Mouse (Mus musculus) frontal cortex, adult (tissue): ENCODE measurements around the gene 2200002J24Rik.
A peak's percentile ranks its signal among the peaks of the same experiment; 100 is the strongest.
"Not testable (repeated sequence)": the region's sequence is repeated elsewhere in the genome, so short reads cannot be mapped to it uniquely, and the experiment has no call there.

Experiments
- ATAC-seq: cut with Nextera tagmentation; 2 replicates; pipeline ENCODE4 v1.9.2; 2017; ENCODE audit warnings: mild to moderate bottlenecking, moderate library complexity, mixed read lengths; ENCODE audit not compliant: low TSS enrichment

Gene 2200002J24Rik

DNA sequence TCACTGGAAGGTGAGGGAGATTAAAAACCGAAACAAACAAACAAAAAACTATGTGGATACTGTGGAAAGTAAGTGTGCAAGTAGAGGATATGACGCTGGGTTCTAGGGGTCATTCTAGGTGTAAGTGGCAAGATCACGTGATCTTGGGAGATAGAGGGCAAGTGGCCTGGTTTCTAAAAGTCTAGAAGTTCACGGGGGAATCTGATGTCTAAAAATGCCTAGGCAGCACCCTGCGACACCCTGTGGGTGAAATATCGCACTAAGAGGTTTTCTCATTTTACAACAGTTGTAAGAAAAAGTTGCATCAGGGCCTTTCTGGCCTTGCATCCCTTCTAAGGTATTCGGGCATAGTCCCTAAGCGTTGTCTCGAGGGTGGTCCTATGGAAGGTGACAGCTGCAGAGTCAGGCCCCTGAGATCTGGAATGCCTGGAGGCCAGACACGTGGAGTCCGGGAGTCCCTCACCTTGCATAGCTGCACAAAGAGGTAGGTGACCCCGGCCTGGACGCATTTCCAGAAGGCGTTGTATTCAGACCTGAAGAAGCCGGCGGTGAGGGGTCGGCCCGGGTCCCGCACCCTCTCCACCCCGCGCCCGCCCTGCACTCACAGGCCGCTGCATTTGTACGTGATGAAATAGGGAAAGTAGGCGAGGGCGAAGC, 30.1 kb downstream of the 2200002J24Rik start:
- peak; percentile 26; the same call in 1 of the 2 replicates for ATAC-seq

DNA sequence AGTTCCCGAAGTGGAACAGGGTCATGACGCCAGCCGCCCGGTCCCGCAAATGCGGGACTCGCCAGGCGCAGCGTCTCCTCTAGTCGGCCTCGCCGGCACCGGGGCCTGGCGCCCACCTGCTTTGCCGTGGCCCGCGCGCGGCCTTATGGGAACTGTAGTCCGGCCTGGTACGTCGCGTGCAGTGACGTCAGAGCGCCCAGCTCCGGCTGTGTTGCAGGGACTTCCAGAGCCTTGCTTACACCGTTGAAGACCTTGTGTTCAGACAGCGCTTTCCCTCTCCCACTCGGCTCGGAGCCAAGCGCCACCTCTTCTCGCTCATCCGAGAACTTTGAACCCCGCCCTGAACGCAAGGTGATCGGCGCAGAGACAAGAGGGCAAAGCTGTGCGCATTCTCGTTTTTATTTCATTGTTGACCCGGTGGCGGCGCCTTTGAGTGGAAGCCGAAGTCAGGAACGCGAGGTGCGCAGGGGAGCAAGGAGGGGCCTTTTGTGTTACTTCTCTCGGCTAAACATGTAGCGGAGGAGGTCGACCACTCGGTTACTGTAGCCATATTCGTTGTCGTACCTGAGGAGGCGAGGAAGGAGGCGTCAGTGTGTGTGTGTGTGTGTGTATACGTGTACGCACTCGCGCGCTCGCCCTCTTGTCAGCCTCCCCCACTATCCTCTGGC, 30.8 kb downstream of the 2200002J24Rik start, which contains the start of gene Tmem147:
Tmem147 (minus strand) TSS at position 145 of the 668 bp plus-strand sequence.
- ATAC-seq, result peak; percentile 94

DNA sequence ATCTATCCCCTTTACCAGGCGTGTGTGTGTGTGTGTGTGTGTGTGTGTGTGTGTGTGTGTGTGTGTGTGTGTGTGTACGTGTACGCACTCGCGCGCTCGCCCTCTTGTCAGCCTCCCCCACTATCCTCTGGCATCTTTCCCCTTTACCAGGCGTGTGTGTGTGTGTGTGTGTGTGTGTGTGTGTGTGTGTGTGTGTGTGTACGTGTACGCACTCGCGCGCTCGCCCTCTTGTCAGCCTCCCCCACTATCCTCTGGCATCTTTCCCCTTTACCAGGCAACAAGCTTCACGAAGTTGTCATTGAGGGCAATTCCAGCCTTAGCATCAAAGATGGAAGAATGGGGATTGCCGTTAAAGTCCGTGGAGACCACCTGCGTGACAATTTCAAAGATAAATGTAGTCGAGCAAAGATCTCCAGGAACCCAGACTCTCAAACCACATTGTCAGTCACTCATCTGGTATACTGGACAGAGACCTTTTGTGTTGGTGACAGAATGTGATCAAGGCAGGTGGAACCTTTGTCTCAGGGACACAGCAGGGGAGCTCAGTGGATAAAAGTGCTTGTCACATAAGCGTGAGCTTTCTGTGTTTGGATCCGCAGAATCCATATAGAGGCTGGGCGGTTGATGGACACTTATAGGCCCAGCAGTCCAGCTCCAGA, 31.5 kb downstream of the 2200002J24Rik start:
- not testable (repeated sequence) for ATAC-seq

DNA sequence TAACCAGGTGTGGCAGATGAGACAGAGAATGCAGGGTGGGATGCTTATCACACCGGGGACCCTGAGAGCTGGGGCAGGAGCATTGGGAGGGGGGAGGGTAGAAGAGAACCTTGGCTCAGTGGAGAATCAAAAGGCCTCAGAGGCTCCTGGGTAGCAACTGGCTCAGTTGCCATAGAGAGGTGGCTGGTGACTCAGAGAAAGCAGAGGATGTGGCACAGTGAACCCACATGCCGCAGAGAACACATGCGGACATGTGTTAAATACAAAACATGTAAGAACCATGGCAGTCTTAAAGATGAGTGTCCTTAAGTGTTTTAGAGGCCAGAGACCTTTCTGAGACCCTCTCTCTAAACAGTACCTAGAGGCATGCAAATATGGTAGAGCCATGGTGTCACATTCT, 37.5 kb downstream of the 2200002J24Rik start:
- ATAC-seq, result no peak

DNA sequence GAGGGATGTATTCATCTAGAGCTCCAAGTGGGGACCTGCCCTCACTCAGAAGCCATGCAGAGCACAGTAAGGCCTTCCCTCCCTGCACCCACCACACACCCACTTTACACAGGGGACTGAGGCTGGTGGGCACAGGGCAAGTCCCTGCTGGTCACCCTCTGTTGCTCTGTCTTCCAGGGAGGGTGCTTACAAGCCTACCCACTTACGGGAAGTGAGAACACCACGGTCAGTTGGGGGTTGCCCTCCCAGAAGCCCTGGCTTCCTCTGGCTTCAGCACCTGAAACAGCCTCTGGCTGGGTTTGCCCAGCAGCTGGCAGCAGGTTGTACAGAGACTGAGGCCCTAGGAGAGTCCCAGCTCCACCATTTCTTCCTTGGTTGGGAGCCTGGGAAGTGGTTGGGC, 43.8 kb downstream of the 2200002J24Rik start:
- ATAC-seq, result not testable (repeated sequence)

DNA sequence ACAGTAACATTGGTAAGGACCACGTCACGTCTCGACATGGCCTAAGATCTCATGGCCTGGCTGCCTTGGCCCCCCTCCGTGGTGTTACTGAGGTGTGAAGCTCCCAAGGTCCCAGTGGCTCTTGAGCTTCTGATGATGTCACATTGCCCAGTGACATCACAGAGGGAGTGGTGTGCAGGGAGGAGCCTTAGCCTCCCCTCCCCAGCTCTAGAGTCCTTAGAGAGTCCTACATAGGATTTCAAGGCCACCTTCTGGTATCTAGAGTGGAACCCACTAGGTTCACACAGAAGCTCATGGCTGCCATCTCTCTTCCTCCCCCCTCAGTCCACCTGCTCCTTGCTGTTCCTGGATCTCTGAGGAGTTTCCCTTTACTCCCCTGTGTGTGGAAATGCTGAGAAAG, 44.9 kb downstream of the 2200002J24Rik start, which contains the start of gene Gapdhs:
Gapdhs (minus strand) TSS at position 65 of the 400 bp plus-strand sequence.
- not testable (repeated sequence) for ATAC-seq

DNA sequence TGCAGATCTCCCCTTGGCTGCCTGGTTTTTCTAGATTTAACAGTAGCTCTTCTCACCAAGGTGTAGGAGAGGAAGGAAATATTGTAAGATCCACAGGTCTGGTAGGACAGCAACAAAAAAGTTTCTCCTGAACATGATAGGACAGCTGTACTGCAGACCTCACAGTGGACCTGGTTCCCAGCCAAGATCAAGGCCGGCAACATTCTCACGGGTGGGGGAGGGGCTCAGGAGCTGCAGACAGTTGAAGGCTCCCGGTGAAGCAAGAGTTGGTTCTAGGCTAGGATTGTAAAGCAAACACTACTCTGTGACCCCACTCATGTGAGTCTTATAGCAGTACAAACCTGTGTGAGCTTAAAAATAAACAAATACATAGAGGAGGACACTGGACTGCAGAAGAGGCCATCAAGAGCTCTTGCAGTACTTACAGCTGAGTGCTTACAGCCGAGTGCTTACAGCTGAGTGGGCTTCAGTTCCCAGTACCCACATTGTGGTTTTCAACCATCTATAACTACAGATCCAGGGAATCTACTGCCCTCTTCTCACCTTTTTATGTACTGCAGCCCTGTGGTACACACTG, 45.4 kb downstream of the 2200002J24Rik start:
- ATAC-seq, result no peak

DNA sequence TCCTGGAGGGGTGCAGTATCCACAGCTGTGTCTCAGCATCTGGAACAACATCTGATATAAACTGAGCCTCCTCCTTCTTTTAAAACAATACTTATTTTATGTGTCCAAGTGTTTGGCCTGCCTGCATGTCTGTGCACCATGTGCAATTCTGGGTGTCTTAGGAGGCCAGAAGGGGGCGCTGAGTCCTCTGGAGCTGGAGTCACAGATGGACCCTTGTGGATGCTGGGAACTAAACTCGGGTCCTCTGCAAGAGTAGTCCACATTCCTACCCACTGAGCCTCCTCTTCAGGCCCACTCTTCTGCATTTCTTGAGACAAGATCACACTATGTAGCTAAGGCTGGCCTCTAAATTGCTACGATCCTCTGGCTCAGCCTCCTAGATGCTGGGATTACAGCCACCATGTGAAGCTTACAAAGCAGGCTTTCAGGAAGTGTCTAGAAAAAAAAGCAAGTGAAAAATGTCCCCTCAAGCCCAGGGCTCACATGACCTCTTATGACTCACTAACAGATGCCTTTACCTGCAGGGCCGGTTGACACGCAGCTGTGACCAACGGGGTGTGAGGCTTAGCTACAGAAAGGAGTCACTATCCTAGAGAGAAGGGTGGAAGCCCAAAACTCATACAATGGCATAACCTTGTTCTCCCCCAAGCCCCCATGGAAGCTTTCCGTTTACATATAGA, 48.9 kb downstream of the 2200002J24Rik start:
- ATAC-seq, result no peak
